Mouse (Mus musculus): Measurements from ENCODE around the gene Esf1. TPM values are rescaled to one million over a fixed set of nuclear protein-coding genes. Genes with fewer than 3 reads are reported as not detected.

Gene Esf1
- polyA plus RNA-seq (2012; rRNA removed) (2.6 and 5.8 TPM in 2 replicates), polyA plus RNA-seq (2014; fragmentation: Nextera tagmentation; extraction: Ambion mirVana) (8.0 and 8.9 TPM in 2 replicates)

GRCm38 (mm10) chr2:140170127-140170802 is at the start of gene Esf1, which contains the start of gene Ndufaf5:
Gene Esf1 (minus strand): TSS chr2:140170564.
Gene Ndufaf5 (plus strand): TSS chr2:140170649.
- H3K4me1 ChIP-seq (replicated peaks; ENCODE audit: control insufficient read depth in 2 of 2, insufficient read depth in 2 of 2, low read length in 1 of 2), result peaks cover 6 to 7% of the 10 kb centered on the region in 2 experiments; a peak in 3 of 4 replicates
- no peaks in the 10 kb centered on the region for H3K27me3 ChIP-seq (ENCODE audit: control insufficient read depth, insufficient read depth, low read length)
- peak within 1 kb of the TSS; percentile 73 to 99 for H3K4me3 ChIP-seq (ENCODE audit: insufficient read depth in 1 of 2, low read depth in 2 of 2, low read length in 2 of 2)
- peak within 1 kb of the TSS; percentile 95 for H3K4me2 ChIP-seq (ENCODE audit: low read depth)
- H3K9me3 ChIP-seq (ENCODE audit: control insufficient read depth, low read length), result no peaks in the 10 kb centered on the region
- ATAC-seq (ENCODE audit: insufficient read depth), result peak; percentile 98
- DNase-seq (ENCODE audit: low read depth in 3 of 3, low spot score in 3 of 3), result peak; percentile 93
- TF ChIP-seq CTCF (IDR thresholded peaks at IDR 0.05; ENCODE audit: low read depth), result no peak
- no peak for TF ChIP-seq EP300 (IDR thresholded peaks at IDR 0.05; ENCODE audit: low read depth)
- H3K27ac ChIP-seq, result peak within 1 kb of the TSS; percentile 57
- peak within 1 kb of the TSS; percentile 75 for H3K9ac ChIP-seq (replicated peaks)
- WGBS (ENCODE audit: insufficient replicate concordance), result under 1% methylated on average over 43 of the region's 43 CpGs
- H3K36me3 ChIP-seq (replicated peaks; ENCODE audit: control insufficient read depth, insufficient read depth, low read depth), result peaks cover 5% of the 10 kb centered on the region

- no peak for ATAC-seq (ENCODE audit: insufficient read depth)
- H3K4me2 ChIP-seq (ENCODE audit: low read depth), result no peak overlapping the region
- H3K27me3 ChIP-seq (ENCODE audit: control insufficient read depth, insufficient read depth, low read length), result no peaks in the 10 kb centered on the region
- H3K9me3 ChIP-seq (ENCODE audit: control insufficient read depth, low read length), result no peaks in the 10 kb centered on the region
- no peak overlapping the region for H3K27ac ChIP-seq
- no peaks in the 10 kb centered on the region for H3K36me3 ChIP-seq (replicated peaks; ENCODE audit: control insufficient read depth, insufficient read depth, low read depth)
- no peak overlapping the region for H3K4me3 ChIP-seq (ENCODE audit: insufficient read depth in 1 of 2, low read depth in 2 of 2, low read length in 2 of 2)
- WGBS (ENCODE audit: insufficient replicate concordance), result 48% methylated on average over 1 of the region's 1 CpGs
- TF ChIP-seq EP300 (IDR thresholded peaks at IDR 0.05; ENCODE audit: low read depth) (no peak), CTCF (IDR thresholded peaks at IDR 0.05; ENCODE audit: low read depth) (no peak)
- no peaks in the 10 kb centered on the region for H3K4me1 ChIP-seq (replicated peaks; ENCODE audit: control insufficient read depth in 2 of 2, insufficient read depth in 2 of 2, low read length in 1 of 2)
- H3K9ac ChIP-seq (replicated peaks), result no peak overlapping the region
- DNase-seq (ENCODE audit: low read depth in 3 of 3, low spot score in 3 of 3), result no peak
Observed at GRCm38 (mm10) chr2:140215965-140216364, 45.6 kb upstream of the Esf1 start.

GRCm38 (mm10) chr2:140215415-140215814 is 45.1 kb upstream of the Esf1 start:
- Histone ChIP-seq H3K4me2 (ENCODE audit: low read depth) (no peak overlapping the region), H3K27ac (no peak overlapping the region), H3K4me1 (replicated peaks; ENCODE audit: control insufficient read depth in 2 of 2, insufficient read depth in 2 of 2, low read length in 1 of 2) (no peaks in the 10 kb centered on the region), H3K9ac (replicated peaks) (no peak overlapping the region), H3K4me3 (ENCODE audit: insufficient read depth in 1 of 2, low read depth in 2 of 2, low read length in 2 of 2) (no peak overlapping the region), H3K36me3 (replicated peaks; ENCODE audit: control insufficient read depth, insufficient read depth, low read depth) (no peaks in the 10 kb centered on the region), H3K27me3 (ENCODE audit: control insufficient read depth, insufficient read depth, low read length) (no peaks in the 10 kb centered on the region), H3K9me3 (ENCODE audit: control insufficient read depth, low read length) (no peaks in the 10 kb centered on the region)
- DNase-seq (ENCODE audit: low read depth in 3 of 3, low spot score in 3 of 3), result no peak
- TF ChIP-seq CTCF (IDR thresholded peaks at IDR 0.05; ENCODE audit: low read depth), result no peak
- TF ChIP-seq EP300 (IDR thresholded peaks at IDR 0.05; ENCODE audit: low read depth), result no peak
- ATAC-seq (ENCODE audit: insufficient read depth), result no peak
- 45% methylated on average over 2 of the region's 2 CpGs for WGBS (ENCODE audit: insufficient replicate concordance)

- Histone ChIP-seq H3K36me3 (replicated peaks; ENCODE audit: control insufficient read depth, insufficient read depth, low read depth) (no peaks in the 10 kb centered on the region), H3K27me3 (ENCODE audit: control insufficient read depth, insufficient read depth, low read length) (no peaks in the 10 kb centered on the region), H3K9ac (replicated peaks) (no peak overlapping the region), H3K4me2 (ENCODE audit: low read depth) (no peak overlapping the region), H3K4me3 (ENCODE audit: insufficient read depth in 1 of 2, low read depth in 2 of 2, low read length in 2 of 2) (no peak overlapping the region), H3K4me1 (replicated peaks; ENCODE audit: control insufficient read depth in 2 of 2, insufficient read depth in 2 of 2, low read length in 1 of 2) (no peaks in the 10 kb centered on the region), H3K9me3 (ENCODE audit: control insufficient read depth, low read length) (no peaks in the 10 kb centered on the region), H3K27ac (no peak overlapping the region)
- no peak for ATAC-seq (ENCODE audit: insufficient read depth)
- 59% methylated on average over 4 of the region's 4 CpGs for WGBS (ENCODE audit: insufficient replicate concordance)
- TF ChIP-seq CTCF (IDR thresholded peaks at IDR 0.05; ENCODE audit: low read depth) (no peak), EP300 (IDR thresholded peaks at IDR 0.05; ENCODE audit: low read depth) (no peak)
- no peak for DNase-seq (ENCODE audit: low read depth in 3 of 3, low spot score in 3 of 3)
Observed at GRCm38 (mm10) chr2:140214519-140215027, 44.2 kb upstream of the Esf1 start.

GRCm38 (mm10) chr2:140203756-140204155 is 33.4 kb upstream of the Esf1 start:
- no peak overlapping the region for H3K4me3 ChIP-seq (ENCODE audit: insufficient read depth in 1 of 2, low read depth in 2 of 2, low read length in 2 of 2)
- TF ChIP-seq CTCF (IDR thresholded peaks at IDR 0.05; ENCODE audit: low read depth) (no peak), EP300 (IDR thresholded peaks at IDR 0.05; ENCODE audit: low read depth) (no peak)
- no peaks in the 10 kb centered on the region for H3K36me3 ChIP-seq (replicated peaks; ENCODE audit: control insufficient read depth, insufficient read depth, low read depth)
- no peaks in the 10 kb centered on the region for H3K4me1 ChIP-seq (replicated peaks; ENCODE audit: control insufficient read depth in 2 of 2, insufficient read depth in 2 of 2, low read length in 1 of 2)
- DNase-seq (ENCODE audit: low read depth in 3 of 3, low spot score in 3 of 3), result no peak
- H3K27me3 ChIP-seq (ENCODE audit: control insufficient read depth, insufficient read depth, low read length), result no peaks in the 10 kb centered on the region
- no peak for ATAC-seq (ENCODE audit: insufficient read depth)
- no peak overlapping the region for H3K4me2 ChIP-seq (ENCODE audit: low read depth)
- H3K9ac ChIP-seq (replicated peaks), result no peak overlapping the region
- no peak overlapping the region for H3K27ac ChIP-seq
- H3K9me3 ChIP-seq (ENCODE audit: control insufficient read depth, low read length), result no peaks in the 10 kb centered on the region
- 84% methylated on average over 7 of the region's 7 CpGs for WGBS (ENCODE audit: insufficient replicate concordance)

All from liver, embryonic 14.5 days (tissue).